Mouse (Mus musculus) ES-Bruce4 (cell line): ENCODE results near the gene Fbxo42. TPM values are rescaled to one million over a fixed set of nuclear protein-coding genes. Genes with fewer than 3 reads are reported as not detected.

Experiments used
- H3K27ac ChIP-seq: 2 replicates; pipeline ENCODE4 v1.5.1; 2012; ENCODE audit warnings: low read length, inconsistent platforms; ENCODE audit not compliant: insufficient read depth
- H3K27me3 ChIP-seq: 2 replicates; pipeline ENCODE4 v1.6.1; 2012; ENCODE audit warnings: mild to moderate bottlenecking, low read length, inconsistent platforms; ENCODE audit not compliant: control insufficient read depth, poor library complexity, insufficient read depth, severe bottlenecking
- H3K36me3 ChIP-seq: 2 replicates; pipeline ENCODE4 v1.6.1; 2012; ENCODE audit warnings: inconsistent platforms, mild to moderate bottlenecking, low read length, moderate library complexity; ENCODE audit not compliant: control insufficient read depth, poor library complexity, insufficient read depth, severe bottlenecking
- H3K4me1 ChIP-seq: one replicate; pipeline ENCODE4 v1.8.1; 2011; ENCODE audit warnings: low read length; ENCODE audit not compliant: control insufficient read depth, insufficient read depth
- H3K4me3 ChIP-seq: 2 replicates; pipeline ENCODE4 v1.5.1; 2011; ENCODE audit warnings: low read depth, mild to moderate bottlenecking, low read length
- H3K9ac ChIP-seq: 2 replicates; pipeline ENCODE4 v1.6.1; 2012; ENCODE audit warnings: low read depth, mild to moderate bottlenecking, inconsistent platforms; ENCODE audit not compliant: poor library complexity, severe bottlenecking
- H3K9me3 ChIP-seq: replicated peaks from 2 replicates; pipeline ENCODE4 v1.6.1; 2012; ENCODE audit warnings: mild to moderate bottlenecking, low read length, inconsistent platforms; ENCODE audit not compliant: control insufficient read depth, poor library complexity, insufficient read depth, severe bottlenecking
- CTCF ChIP-seq: IDR thresholded peaks from one replicate; pipeline ENCODE4 v1.8.1; 2011; ENCODE audit warnings: low read depth, low read length
- EP300 ChIP-seq: IDR thresholded peaks from 2 replicates; pipeline ENCODE4 v1.6.1; 2011; ENCODE audit warnings: low read depth, low read length; ENCODE audit not compliant: insufficient read depth
- POLR2A ChIP-seq: IDR thresholded peaks from one replicate; pipeline ENCODE4 v1.8.1; 2011; ENCODE audit warnings: low read length; ENCODE audit not compliant: insufficient read depth
- polyA plus RNA-seq: library from polyadenylated mRNA; stranded (reverse); fragments of >200 nt; gene quantifications from 2 replicates; pipeline ENCODE4 v1.2.4, GENCODE M21; 2011; ENCODE audit warnings: low read depth; ENCODE audit not compliant: missing spikeins, insufficient read depth, insufficient read length

Fbxo42 gene
- polyA plus RNA-seq, 1 experiment = 31.8 TPM

DNA sequence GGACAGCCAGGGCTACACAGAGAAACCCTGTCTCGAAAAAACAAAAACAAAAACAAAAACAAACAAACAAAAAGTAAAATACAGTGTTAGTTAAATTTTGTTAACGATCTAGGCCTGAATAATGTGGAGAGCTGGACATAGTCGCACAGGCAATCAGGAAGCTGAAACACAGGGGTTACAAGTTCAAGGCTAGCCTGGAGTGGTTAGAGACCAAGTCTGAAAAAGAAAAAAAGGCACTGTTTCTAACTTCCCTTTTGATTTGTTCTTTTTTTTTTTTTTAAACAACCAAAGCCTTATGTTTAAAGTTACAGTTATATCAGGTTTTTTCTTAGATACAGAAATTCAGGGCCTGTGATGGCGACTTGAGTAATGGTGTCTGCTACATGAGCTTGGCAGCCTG lies 12.5 kb downstream of the Fbxo42 start:
- Histone ChIP-seq H3K9me3 (no peaks in the 10 kb centered on the region), H3K9ac (no peak overlapping the region), H3K4me3 (no peak overlapping the region), H3K27ac (no peak overlapping the region), H3K36me3 (no peaks in the 10 kb centered on the region), H3K27me3 (no peaks in the 10 kb centered on the region), H3K4me1 (peaks cover 11% of the 10 kb centered on the region)
- no peak for TF ChIP-seq POLR2A

DNA sequence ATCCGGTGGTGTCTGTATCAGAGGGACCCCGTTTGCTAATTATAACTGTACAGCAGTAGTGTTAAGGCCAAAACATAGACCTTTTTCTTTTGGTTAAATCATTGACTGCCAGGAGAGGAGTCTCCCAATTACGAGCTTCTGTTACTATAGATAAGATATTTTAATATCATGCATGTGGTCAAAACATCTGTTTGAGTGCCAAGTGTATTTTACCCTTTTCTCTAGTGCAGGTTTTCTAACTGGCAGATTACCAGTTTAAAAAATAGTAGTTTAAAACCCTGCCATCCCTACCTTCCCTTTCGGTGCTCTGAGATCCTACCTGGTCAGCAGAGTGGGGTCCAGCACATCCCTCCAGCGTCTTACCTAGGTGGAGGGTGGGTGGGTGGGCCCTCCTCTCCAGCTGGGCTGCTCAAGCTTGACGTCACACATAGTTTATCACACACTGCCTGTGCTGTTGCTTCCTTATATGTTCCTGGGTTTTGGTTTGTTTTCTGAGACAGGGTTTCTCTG lies 14.0 kb downstream of the Fbxo42 start:
- Histone ChIP-seq H3K36me3 (no peaks in the 10 kb centered on the region), H3K27me3 (no peaks in the 10 kb centered on the region), H3K9ac (no peak overlapping the region), H3K9me3 (no peaks in the 10 kb centered on the region), H3K4me3 (no peak overlapping the region), H3K27ac (no peak overlapping the region), H3K4me1 (peaks cover 11% of the 10 kb centered on the region)
- TF ChIP-seq EP300 (no peak), CTCF (no peak), POLR2A (no peak)

DNA sequence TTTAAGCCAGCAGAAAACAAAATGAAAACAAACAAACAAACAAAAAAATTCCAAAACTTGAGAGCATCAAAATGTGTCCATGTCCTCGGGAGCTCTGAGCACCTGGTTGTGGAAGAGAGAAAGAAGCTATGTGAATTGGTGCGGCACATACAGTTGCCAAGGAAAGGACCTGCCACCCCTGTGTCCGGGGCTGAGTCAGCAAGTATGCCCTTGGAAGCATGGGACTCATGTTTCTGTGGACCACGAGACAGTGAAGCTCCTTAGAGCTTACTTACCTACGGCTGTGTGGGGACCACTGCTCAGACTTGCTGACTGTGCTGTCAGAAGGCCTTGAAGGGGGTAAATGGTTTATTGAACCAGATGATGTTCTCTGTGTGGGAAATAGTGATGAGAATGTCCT lies 16.0 kb downstream of the Fbxo42 start:
- H3K4me3 ChIP-seq = peak overlapping the region; percentile 28
- H3K9me3 ChIP-seq = no peaks in the 10 kb centered on the region
- H3K36me3 ChIP-seq = peaks cover 2% of the 10 kb centered on the region
- peak overlapping the region; percentile 35 for H3K27ac ChIP-seq
- H3K27me3 ChIP-seq = no peaks in the 10 kb centered on the region
- peak overlapping the region; percentile 1; the same call in 1 of the 2 replicates for H3K9ac ChIP-seq
- TF ChIP-seq CTCF (no peak), POLR2A (no peak), EP300 (no peak)
- peaks cover 10% of the 10 kb centered on the region for H3K4me1 ChIP-seq

DNA sequence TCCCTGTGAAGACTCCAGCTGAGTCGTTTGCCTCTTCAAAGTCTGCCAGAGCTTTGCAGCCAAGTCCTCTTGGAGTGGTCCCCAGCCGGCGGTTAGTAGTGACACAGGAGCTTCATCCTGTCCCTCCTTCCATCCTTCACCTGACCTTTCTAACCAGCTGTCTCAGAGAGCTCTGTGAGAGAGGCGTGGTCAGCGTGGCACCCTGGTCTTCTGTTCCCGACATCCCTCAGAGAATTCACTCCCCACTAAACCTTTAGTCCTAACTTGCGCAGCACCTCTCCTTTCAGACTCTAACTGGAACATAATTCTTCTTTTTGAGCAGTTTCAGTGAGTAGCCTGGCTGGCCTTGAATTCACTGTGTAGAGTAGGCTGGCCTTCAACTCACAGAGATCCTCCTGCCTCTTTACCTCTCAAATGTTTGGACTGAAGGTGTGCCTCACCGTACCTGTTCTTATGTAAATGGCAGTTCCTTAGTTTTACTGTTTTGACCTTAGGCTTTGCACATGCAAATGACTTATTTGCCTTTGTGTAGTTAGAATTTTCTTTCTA lies 18.1 kb downstream of the Fbxo42 start:
- H3K27ac ChIP-seq = peak overlapping the region; percentile 100
- peaks cover 6% of the 10 kb centered on the region for H3K4me1 ChIP-seq
- no peaks in the 10 kb centered on the region for H3K27me3 ChIP-seq
- TF ChIP-seq POLR2A = no peak
- peak; percentile 96 for TF ChIP-seq EP300
- H3K4me3 ChIP-seq = peak overlapping the region; percentile 58
- peaks cover 15% of the 10 kb centered on the region for H3K36me3 ChIP-seq
- no peaks in the 10 kb centered on the region for H3K9me3 ChIP-seq
- peak overlapping the region; percentile 66 for H3K9ac ChIP-seq

DNA sequence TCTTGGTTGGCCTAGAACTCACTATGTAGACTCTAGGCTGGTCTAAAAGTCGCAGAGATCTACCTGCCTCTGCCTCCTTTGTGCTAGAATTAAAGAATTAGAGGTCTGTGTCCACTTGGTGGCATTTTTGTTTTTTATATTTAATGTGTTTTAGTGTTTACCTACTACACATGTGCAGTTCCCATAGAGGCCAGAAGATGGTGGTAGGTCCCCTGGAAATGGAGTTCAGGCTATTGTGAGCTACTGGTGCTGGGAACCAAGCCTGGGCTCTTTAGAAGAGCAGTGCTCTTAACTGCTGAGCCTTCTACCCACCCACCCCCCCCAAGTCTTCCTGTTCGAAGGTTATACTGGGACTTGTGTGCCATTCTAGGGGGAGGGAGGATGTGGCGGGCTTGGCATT lies 19.4 kb downstream of the Fbxo42 start:
- H3K27ac ChIP-seq = peak overlapping the region; percentile 99
- no peak for TF ChIP-seq CTCF
- TF ChIP-seq POLR2A = no peak
- peaks cover 4% of the 10 kb centered on the region for H3K4me1 ChIP-seq
- peaks cover 28% of the 10 kb centered on the region for H3K36me3 ChIP-seq
- H3K9ac ChIP-seq = no peak overlapping the region
- H3K27me3 ChIP-seq = no peaks in the 10 kb centered on the region
- no peaks in the 10 kb centered on the region for H3K9me3 ChIP-seq
- H3K4me3 ChIP-seq = no peak overlapping the region

DNA sequence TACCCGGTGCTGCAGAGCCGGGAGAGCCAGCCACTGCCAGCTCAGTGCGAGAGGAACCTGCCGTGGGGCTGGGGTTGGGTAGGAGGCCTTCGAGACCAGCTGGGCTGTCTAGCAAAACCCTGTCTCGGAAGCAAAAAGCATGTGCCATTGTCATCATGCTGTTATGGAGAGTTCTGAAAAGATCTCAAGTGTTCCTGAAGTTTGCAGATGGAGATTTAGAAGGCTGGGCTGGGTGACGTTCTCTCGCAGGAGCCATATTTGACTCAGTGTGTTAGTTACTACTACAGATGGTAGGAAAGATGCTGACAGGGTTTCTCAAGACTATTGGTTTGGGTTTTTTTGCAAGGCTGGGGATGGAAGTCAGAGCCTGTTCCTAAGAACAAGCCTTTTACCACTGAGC lies 24.4 kb downstream of the Fbxo42 start:
- H3K36me3 ChIP-seq = peaks cover 32% of the 10 kb centered on the region

More for the DNA sequence above, 24.4 kb downstream of the Fbxo42 start:
- Histone ChIP-seq H3K27me3 (no peaks in the 10 kb centered on the region), H3K9me3 (no peaks in the 10 kb centered on the region), H3K4me3 (no peak overlapping the region), H3K9ac (no peak overlapping the region), H3K27ac (no peak overlapping the region), H3K4me1 (peaks cover 2% of the 10 kb centered on the region)
- TF ChIP-seq EP300 (no peak), POLR2A (no peak)
